Mouse (Mus musculus) left cerebral cortex, postnatal 14 days (tissue): Measurements from ENCODE around the gene Notch2. TPM values are rescaled to one million over a fixed set of nuclear protein-coding genes. Genes with fewer than 3 reads are reported as not detected.

Experiments used
- DNase-seq, 2 experiments: peaks; one replicate each; pipeline ENCODE4 v3.0.0; 2021 to 2022; ENCODE audit warnings: low spot score in 2 of 2, mixed read lengths in 1 of 2
- intact Hi-C: fragments of 180-260 bp; cut with DNase I; formaldehyde crosslinking; loops from one replicate; pipeline ENCODE4 v1.15.1; 2025
- total RNA-seq, 2 experiments: library from RNA; stranded (reverse); gene quantifications; 2 replicates each; pipeline ENCODE4 v1.2.3; 2021

Notch2 gene
- total RNA-seq, 2 experiments from 2014 or later: 14.9 to 15.0 TPM

DNA sequence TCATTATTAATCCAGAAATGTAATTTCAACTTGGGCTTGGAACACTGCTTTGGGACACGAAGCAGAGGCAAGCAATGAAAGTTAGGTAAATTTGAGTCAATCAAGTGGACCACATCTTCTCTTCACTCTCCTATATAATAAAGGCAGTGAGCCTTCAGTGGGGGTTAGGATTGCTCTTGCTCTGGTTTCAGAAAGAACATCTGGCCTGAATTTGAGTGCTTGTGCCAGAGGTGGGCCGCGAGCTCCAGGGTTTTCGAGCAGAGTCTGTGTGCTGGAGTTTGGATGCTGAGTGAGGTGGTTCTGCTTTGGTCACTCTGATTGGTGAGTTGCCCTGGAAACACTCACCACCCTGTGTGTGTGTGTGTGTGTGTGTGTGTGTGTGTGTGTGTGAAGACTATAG, 73.1 kb downstream of the Notch2 start:
- intact Hi-C loops: no loop called here
- no peak for DNase-seq

- intact Hi-C loops: no loop called here
- DNase-seq: no peak
These were observed 73.5 kb downstream of the Notch2 start for GRCm38 (mm10) chr3:98086860-98087259.

- intact Hi-C loops: no loop called here
- DNase-seq: no peak
These were observed 74.2 kb downstream of the Notch2 start for GRCm38 (mm10) chr3:98087551-98087950.

GRCm38 (mm10) chr3:98089702-98090101, 76.4 kb downstream of the Notch2 start:
- intact Hi-C loops: no loop called here
- no peak for DNase-seq

DNA sequence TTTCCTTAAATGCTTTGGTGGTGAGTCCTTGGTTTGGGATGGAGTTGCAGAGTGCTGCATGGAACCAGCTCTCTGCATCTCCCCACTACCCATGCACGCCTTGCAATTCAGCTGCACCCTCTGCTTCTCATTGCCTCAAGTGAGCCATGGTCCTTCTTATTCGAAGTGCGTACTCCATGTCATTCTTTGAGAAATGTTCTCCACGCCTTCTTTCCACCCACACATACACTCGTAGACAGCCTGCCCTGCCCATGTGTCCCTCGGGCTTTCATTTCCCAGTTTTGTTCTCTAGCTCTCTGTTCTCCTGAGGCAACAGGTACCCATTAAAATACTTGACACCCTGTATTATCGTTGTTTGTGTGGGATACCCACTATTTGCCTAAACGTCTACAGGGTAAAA, 76.8 kb downstream of the Notch2 start:
- DNase-seq: no peak
- intact Hi-C loops: no loop called here

DNA sequence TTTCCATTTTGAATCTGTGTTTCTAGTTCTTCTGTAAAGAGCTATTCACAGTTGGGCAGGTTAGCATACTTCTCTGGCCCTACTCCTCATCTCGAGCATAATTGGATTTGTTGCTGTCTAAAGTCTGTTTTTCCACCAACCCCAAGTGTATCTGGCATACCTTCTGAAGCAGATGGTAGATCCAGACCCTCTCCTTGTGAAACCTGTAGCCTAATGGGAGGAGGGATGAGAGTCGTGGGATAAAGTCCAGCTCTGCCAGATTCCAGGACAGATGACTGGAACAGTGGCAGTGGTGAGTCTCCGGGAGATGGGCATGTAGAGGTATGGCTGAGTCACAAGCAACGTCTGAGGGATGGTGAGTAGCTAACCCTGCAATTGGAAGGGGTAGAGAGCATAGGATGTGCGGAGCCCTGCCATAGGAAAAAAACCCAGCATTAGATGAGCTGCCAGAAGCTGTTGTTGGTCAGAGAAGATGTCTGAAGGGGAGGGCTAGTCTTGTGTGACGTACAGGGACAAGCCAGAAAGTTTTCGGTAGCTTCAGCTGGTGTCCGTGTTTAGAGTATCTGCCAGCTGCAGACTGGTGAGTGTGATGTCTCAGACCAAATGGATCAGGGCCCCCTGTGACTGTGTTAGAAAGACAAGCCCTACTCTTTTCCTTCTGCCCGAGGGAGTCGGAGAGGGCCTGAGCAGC, 79.5 kb downstream of the Notch2 start:
- intact Hi-C loops: no loop called here
- no peak for DNase-seq

DNA sequence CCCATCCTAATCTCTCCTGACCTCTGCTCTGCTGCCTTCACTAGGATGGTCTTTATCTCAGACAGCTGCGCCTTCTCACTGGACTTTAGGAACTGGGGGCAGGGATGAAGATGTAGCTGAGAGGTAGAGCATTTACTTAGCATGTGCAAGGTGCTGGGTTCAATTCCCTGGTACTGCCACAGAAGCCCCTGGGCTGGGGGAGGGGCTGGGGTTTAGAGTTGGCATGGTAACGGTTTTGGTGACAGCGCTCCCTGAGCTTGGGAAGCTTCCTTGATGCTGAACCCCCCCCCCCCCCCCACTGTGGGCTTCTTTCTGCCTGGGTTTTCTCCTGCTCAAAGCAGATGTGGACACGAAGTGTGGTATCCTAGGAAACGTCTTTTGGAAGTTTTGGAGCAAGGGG, 80.6 kb downstream of the Notch2 start:
- intact Hi-C loops: no loop called here
- DNase-seq: no peak

DNA sequence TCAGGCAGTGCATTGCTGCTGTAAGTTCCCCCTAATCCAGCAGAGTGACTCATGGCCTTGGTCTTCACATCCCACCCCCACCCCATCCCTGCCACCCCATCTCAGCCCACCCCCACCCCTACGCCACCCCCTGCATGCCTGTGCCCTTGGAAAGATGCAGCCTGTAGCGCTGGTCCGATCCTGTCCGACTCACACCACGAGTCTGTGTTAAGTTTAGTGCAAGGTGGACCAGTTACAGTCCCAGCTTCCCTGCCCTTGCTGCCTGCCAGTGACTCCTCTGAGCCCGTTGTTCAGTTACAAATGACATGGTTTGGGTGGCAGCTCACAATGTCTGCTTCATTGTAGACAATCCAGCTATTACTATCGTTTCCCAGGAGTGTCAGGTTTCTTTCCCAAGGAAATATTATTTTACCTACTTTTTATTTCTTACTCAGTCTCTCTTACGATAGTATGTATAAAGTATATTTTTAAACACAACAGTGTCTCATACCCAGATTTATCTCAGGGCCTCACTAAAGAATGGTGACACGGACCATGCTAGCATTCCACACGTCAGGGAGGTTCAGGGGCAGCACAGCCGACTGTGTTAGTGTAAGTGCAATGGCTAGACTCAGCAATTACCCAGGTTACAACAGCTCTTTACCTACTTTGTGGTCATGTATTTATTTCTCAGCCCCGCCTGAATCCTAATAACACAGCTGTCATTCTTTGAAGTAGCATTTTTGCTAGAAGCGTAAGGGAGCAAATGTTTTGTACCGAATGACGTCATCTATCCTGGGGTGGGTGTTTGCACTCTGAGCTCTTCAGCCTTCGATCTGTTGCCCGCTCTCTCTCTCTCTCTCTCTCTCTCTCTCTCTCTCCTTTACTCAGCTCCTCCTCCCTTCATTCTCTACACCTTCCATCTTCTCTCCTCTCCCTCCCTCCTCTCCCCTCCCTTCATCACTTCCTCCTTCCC, 81.6 kb downstream of the Notch2 start:
- intact Hi-C loops: no loop called here

GRCm38 (mm10) chr3:98096981-98097380, 83.7 kb downstream of the Notch2 start:
- no peak for DNase-seq
- intact Hi-C loops: no loop called here

More for the DNA sequence above, 81.6 kb downstream of the Notch2 start:
- no peak for DNase-seq

GRCm38 (mm10) chr3:98098676-98099075, 85.3 kb downstream of the Notch2 start:
- intact Hi-C loops: no loop called here

GRCm38 (mm10) chr3:98099287-98099686, 86.0 kb downstream of the Notch2 start:
- intact Hi-C loops: no loop called here
- no peak for DNase-seq

More at GRCm38 (mm10) chr3:98098676-98099075, 85.3 kb downstream of the Notch2 start:
- no peak for DNase-seq

GRCm38 (mm10) chr3:98101541-98101940, 88.2 kb downstream of the Notch2 start:
- DNase-seq: no peak
- intact Hi-C loops: no loop called here

DNA sequence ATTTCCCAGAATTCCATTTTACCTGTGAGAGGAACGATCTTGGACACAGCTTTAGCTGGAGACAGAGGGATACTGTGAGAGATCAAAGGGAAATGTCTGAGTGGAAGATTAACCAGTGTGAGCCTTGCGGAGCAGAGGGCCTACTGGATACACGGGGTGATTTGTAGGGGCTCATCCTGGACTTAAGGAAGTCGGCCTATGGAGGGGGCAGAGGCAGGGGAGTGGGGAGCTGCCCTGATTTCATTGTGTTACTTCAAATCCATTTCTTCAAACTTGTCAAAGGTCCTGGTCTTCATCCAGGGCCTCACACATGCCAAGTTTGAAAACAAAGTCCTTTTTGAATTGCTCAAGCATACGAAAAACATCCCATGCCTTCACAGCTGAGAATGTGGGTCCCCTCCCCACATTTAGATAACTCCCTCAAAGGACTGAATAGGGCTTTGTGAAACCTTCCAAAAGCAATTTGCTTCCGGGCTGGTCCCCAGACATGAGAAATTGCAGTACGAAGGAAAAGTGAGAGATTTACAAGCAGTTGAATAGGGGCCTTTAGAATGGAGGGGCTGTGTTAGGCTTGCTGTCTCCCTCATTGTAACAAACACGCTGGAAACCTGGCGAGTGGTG, 91.6 kb downstream of the Notch2 start:
- no peak for DNase-seq
- intact Hi-C loops: no loop called here

DNA sequence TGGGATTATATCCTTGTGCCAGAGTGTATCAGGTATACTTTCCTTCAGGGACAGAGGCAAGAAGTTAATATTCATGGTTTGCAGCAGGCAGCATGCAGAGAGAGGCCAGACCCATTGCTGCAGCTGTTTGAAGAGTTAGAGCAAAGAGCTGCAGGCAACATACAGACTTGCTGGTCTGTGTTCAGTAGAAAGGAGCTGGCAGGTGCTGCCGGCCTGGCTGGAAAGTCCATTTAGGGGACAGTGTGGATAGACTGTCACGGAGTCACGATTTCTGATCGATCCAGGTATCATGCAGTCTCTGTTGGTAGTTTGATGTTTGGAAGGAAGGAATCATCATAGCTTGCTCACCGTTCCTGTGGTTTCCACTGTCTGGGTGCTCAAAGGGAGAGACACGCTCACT, 92.2 kb downstream of the Notch2 start:
- DNase-seq: no peak
- intact Hi-C loops: no loop called here

GRCm38 (mm10) chr3:98106115-98106514, 92.8 kb downstream of the Notch2 start:
- intact Hi-C loops: no loop called here
- no peak for DNase-seq

DNA sequence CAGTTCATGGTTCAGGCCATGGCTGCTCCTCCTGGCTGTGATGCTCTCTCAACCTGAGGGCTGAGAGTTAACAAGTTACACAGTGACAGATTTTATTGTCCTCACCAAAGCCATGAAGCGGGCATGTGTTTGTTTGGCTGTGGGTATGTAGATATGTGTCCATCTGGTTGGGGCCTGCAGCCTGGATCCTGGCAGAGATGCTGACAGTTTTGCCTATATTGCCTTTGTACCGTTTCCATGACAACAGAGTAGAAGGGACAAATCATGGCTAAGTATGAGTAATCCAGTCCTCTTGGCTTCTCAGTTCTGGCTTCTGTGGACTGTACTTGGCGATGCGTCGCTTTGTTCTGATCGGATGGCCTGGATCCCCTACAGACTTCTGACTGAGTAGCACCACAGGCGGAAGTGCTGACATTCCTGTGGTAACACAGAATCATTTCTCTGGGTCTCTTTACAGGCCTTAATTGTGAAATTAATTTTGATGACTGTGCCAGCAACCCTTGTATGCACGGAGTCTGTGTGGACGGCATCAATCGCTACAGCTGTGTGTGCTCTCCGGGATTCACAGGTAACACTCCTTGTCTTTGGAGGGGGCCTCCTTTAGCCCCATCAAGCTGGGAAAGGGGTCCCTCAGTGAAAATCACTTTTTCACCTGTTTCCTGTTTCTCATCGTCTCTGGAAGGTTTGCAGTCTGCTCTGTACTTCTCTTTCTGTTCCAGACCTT, 93.4 kb downstream of the Notch2 start:
- DNase-seq: peak in 1 of 2 experiments; percentile 57
- intact Hi-C loops: no loop called here

- intact Hi-C loops: no loop called here
- no peak for DNase-seq
These were observed 95.1 kb downstream of the Notch2 start for GRCm38 (mm10) chr3:98108416-98108815.

DNA sequence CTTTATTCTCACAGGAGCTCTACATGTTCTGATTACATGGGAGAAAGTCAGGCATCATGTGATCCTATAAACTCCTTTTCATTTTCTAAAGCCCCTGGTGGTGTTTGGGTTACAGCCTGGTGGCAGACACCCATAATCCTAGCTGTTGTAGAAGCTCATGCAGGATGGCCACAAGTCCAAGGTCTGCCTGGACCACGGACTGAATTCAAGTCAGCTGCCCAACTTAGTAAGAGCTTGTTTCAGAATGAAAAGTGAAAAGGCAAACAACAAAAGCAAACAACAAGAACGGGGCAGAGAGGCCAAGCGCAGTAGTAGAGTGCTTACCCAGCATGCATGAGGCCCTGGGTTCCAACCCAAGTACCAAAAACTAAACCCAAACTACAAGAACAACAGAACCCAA, 95.5 kb downstream of the Notch2 start:
- intact Hi-C loops: no loop called here
- DNase-seq: no peak

GRCm38 (mm10) chr3:98110610-98111009, 97.3 kb downstream of the Notch2 start:
- intact Hi-C loops: no loop called here
- no peak for DNase-seq

DNA sequence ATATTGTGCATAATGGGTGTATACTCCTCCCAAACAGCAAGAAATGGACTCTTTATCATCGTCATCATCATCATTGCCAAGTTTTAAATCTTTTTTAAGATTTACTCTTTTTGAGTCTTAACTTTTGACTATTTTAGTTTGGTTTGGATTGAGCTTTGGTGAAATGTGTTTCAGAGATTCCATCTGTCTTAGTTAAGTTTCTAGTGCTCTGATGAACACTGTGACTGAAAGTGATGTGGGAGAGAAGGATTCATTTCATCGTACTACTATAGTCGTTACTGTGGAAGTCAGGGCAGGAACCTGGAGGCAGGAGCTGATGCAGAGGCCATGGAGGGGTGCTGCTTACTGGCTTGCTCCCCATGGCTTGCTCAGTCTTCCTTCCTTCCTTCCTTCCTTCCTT, 104.9 kb downstream of the Notch2 start:
- DNase-seq: no peak
- intact Hi-C loops: no loop called here
